Mouse (Mus musculus) cortical plate, adult 2 months (tissue): ENCODE measurements around the gene Napsa. TPM values are rescaled to one million over a fixed set of nuclear protein-coding genes. Genes with fewer than 3 reads are reported as not detected.

Experiments used
- H3K27ac ChIP-seq: fragments of 200-500 bp; 2 replicates; pipeline ENCODE4 v1.5.1; 2012; ENCODE audit warnings: low read length, control low read depth, inconsistent platforms; ENCODE audit not compliant: insufficient read depth
- H3K4me1 ChIP-seq: fragments of 200-500 bp; 2 replicates; pipeline ENCODE4 v1.6.1; 2011; ENCODE audit warnings: low read length; ENCODE audit not compliant: control insufficient read depth, insufficient read depth
- H3K4me3 ChIP-seq: fragments of 200-500 bp; 2 replicates; pipeline ENCODE4 v1.5.1; 2011; ENCODE audit warnings: mild to moderate bottlenecking, low read length, control low read depth; ENCODE audit not compliant: insufficient read depth
- CTCF ChIP-seq: fragments of 200-500 bp; IDR thresholded peaks from 2 replicates; pipeline ENCODE4 v1.5.1; 2011; ENCODE audit warnings: mild to moderate bottlenecking, control low read depth, low read length; ENCODE audit not compliant: insufficient read depth; ENCODE audit errors: extremely low read depth
- POLR2A ChIP-seq: fragments of 200-500 bp; IDR thresholded peaks from 2 replicates; pipeline ENCODE4 v1.6.1; 2011; ENCODE audit warnings: mild to moderate bottlenecking, low read length, control low read depth; ENCODE audit not compliant: insufficient read depth; ENCODE audit errors: extremely low read depth
- polyA plus RNA-seq: library from polyadenylated mRNA; depleted of rRNA; stranded (reverse); fragments of >200 nt; gene quantifications from 2 replicates; pipeline ENCODE4 v1.2.3, GENCODE M21; 2012; rRNA removed

Gene Napsa
- 0.26 and 0.61 TPM in 2 replicates for polyA plus RNA-seq

- H3K4me1 ChIP-seq, result no peaks in the 10 kb centered on the region
- no peak within 1 kb of the TSS for H3K27ac ChIP-seq
- TF ChIP-seq POLR2A (no peak), CTCF (no peak)
- H3K4me3 ChIP-seq, result no peak within 1 kb of the TSS
These were observed at the start of gene Napsa for GRCm38 (mm10) chr7:44572213-44572701. Gene Napsa (plus strand): TSS chr7:44572380.

GRCm38 (mm10) chr7:44523056-44523455, 49.1 kb upstream of the Napsa start:
- Histone ChIP-seq H3K27ac (no peak overlapping the region), H3K4me1 (no peaks in the 10 kb centered on the region), H3K4me3 (no peak overlapping the region)
- TF ChIP-seq POLR2A, result no peak
- TF ChIP-seq CTCF, result no peak

- no peak within 1 kb of the TSS for H3K4me3 ChIP-seq
- no peak within 1 kb of the TSS for H3K27ac ChIP-seq
- no peak for TF ChIP-seq POLR2A
- no peak for TF ChIP-seq CTCF
- H3K4me1 ChIP-seq, result no peaks in the 10 kb centered on the region
These were observed 47.7 kb upstream of the Napsa start, which contains the start of gene Mybpc2 for GRCm38 (mm10) chr7:44524502-44524901. Gene Mybpc2 (minus strand): TSS chr7:44524656.

GRCm38 (mm10) chr7:44525126-44525832, 46.9 kb upstream of the Napsa start:
- H3K4me3 ChIP-seq, result no peak overlapping the region
- TF ChIP-seq CTCF (no peak), POLR2A (no peak)
- H3K27ac ChIP-seq, result no peak overlapping the region
- no peaks in the 10 kb centered on the region for H3K4me1 ChIP-seq

GRCm38 (mm10) chr7:44526414-44527154, 45.6 kb upstream of the Napsa start:
- H3K4me1 ChIP-seq, result no peaks in the 10 kb centered on the region
- no peak overlapping the region for H3K4me3 ChIP-seq
- no peak for TF ChIP-seq CTCF
- H3K27ac ChIP-seq, result no peak overlapping the region

- no peaks in the 10 kb centered on the region for H3K4me1 ChIP-seq
- TF ChIP-seq POLR2A (peak; percentile 55; the same call in 1 of the 2 replicates), CTCF (peak; percentile 73)
- 0 out of 2 replicates have a peak overlapping the region, but pooled peaks have one; percentile 7 for H3K27ac ChIP-seq
- H3K4me3 ChIP-seq, result peak overlapping the region; percentile 27
These were observed 44.4 kb upstream of the Napsa start for GRCm38 (mm10) chr7:44527483-44528398.

GRCm38 (mm10) chr7:44529518-44529917, 42.7 kb upstream of the Napsa start:
- Histone ChIP-seq H3K4me3 (no peak overlapping the region), H3K4me1 (no peaks in the 10 kb centered on the region), H3K27ac (no peak overlapping the region)
- TF ChIP-seq CTCF (no peak), POLR2A (no peak)

- H3K27ac ChIP-seq, result no peak overlapping the region
- TF ChIP-seq CTCF, result no peak
- no peak for TF ChIP-seq POLR2A
These were observed 41.7 kb upstream of the Napsa start for GRCm38 (mm10) chr7:44530507-44530906.

GRCm38 (mm10) chr7:44531207-44531606, 41.0 kb upstream of the Napsa start:
- Histone ChIP-seq H3K4me1 (no peaks in the 10 kb centered on the region; the same call in 1 of the 2 replicates), H3K27ac (no peak overlapping the region), H3K4me3 (no peak overlapping the region)
- no peak for TF ChIP-seq CTCF
- TF ChIP-seq POLR2A, result no peak

More at GRCm38 (mm10) chr7:44530507-44530906, 41.7 kb upstream of the Napsa start:
- H3K4me1 ChIP-seq, result no peaks in the 10 kb centered on the region
- H3K4me3 ChIP-seq, result no peak overlapping the region
